Mouse (Mus musculus): Measurements from ENCODE around the gene Men1. TPM values are rescaled to one million over a fixed set of nuclear protein-coding genes. Genes with fewer than 3 reads are reported as not detected.

The Men1 gene
- polyA plus RNA-seq, 1 experiment from 2014 or later: 96.1 TPM

DNA sequence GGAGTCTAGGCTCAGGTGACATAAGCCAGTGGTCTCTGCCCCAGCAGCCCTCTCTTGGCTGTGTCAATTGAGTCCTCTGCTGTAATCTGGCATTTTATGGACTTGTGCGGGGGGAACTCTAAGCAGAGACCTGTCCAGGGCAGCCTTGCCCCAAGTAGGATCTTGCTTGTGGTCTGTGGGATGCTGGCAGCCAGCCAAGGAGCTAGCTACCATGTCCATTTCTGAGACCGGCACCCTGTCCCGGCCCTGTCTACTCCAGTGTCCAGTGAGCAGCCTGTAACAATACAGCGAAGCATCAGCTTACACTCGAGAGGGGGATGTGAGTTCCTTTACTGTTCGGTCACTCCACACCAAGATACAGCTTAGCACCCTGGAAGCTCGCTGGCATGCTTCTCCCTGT, 19.3 kb downstream of the Men1 start:
- Histone ChIP-seq H3K27me3 (replicated peaks; ENCODE audit: control insufficient read depth, insufficient read depth, low read length) (no peaks in the 10 kb centered on the region), H3K27ac (ENCODE audit: low read length) (no peak overlapping the region), H3K9ac (replicated peaks; ENCODE audit: low read depth, low read length) (no peak overlapping the region), H3K36me3 (ENCODE audit: control insufficient read depth, insufficient read depth) (no peaks in the 10 kb centered on the region), H3K4me3 (replicated peaks; ENCODE audit: low read length) (no peak overlapping the region), H3K4me2 (ENCODE audit: low read length) (no peak overlapping the region), H3K9me3 (ENCODE audit: control insufficient read depth, low read length) (no peaks in the 10 kb centered on the region), H3K4me1 (replicated peaks; ENCODE audit: control insufficient read depth, insufficient read depth, low read length) (no peaks in the 10 kb centered on the region)
- 79% methylated on average over 7 of the region's 7 CpGs for WGBS
- no peak for ATAC-seq

DNA sequence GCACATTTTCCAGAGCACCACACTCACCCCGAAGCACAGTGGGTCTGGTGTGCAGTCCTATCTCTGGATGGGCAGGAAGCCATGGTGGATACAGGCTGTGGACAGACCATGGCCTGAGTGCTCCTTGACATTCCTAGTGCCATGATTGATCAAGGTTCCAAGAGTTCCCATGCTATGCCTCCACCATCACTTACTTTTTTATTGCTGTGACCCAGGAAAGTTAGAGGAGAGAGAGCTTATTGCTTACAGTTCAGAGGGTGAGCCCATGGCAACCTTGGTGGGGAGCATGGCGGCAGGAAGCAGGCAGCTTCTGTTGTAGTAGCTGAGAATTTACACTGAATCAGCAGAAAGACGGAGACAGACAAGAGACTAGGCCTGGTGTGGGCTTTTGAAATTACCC, 26.5 kb downstream of the Men1 start:
- H3K4me3 ChIP-seq (replicated peaks; ENCODE audit: low read length): no peak overlapping the region
- H3K9ac ChIP-seq (replicated peaks; ENCODE audit: low read depth, low read length): no peak overlapping the region
- H3K9me3 ChIP-seq (ENCODE audit: control insufficient read depth, low read length): no peaks in the 10 kb centered on the region
- 95% methylated on average over 3 of the region's 3 CpGs for WGBS
- H3K4me1 ChIP-seq (replicated peaks; ENCODE audit: control insufficient read depth, insufficient read depth, low read length): peaks cover 17% of the 10 kb centered on the region
- H3K27me3 ChIP-seq (replicated peaks; ENCODE audit: control insufficient read depth, insufficient read depth, low read length): no peaks in the 10 kb centered on the region
- H3K36me3 ChIP-seq (ENCODE audit: control insufficient read depth, insufficient read depth): peaks cover 5% of the 10 kb centered on the region; the same call in 1 of the 2 replicates
- no peak for ATAC-seq
- no peak overlapping the region for H3K27ac ChIP-seq (ENCODE audit: low read length)
- no peak overlapping the region for H3K4me2 ChIP-seq (ENCODE audit: low read length)

DNA sequence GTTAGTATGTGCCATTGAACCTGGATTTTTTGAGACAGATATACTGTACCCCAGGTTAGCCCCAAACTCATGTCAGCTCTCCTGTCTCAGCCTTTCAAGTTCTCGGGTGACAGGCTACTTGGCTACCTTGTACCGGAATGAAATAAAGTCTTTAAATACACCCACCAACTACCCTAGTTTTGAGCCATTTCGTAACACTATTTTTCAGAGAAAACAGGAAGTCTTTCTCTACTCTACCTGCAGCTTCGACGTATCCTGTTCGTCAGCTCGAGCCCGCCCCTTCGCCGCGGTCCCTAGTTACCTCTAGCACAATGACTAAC, 28.3 kb downstream of the Men1 start:
- no peaks in the 10 kb centered on the region for H3K27me3 ChIP-seq (replicated peaks; ENCODE audit: control insufficient read depth, insufficient read depth, low read length)
- peak overlapping the region; percentile 55 for H3K4me2 ChIP-seq (ENCODE audit: low read length)
- peak overlapping the region; percentile 61 for H3K27ac ChIP-seq (ENCODE audit: low read length)
- H3K36me3 ChIP-seq (ENCODE audit: control insufficient read depth, insufficient read depth): peaks cover 19% of the 10 kb centered on the region
- no peaks in the 10 kb centered on the region for H3K9me3 ChIP-seq (ENCODE audit: control insufficient read depth, low read length)
- 2% methylated on average over 11 of the region's 11 CpGs for WGBS
- peak overlapping the region; percentile 36; the same call in 1 of the 2 replicates for H3K9ac ChIP-seq (replicated peaks; ENCODE audit: low read depth, low read length)
- no peak for ATAC-seq
- H3K4me1 ChIP-seq (replicated peaks; ENCODE audit: control insufficient read depth, insufficient read depth, low read length): peaks cover 27% of the 10 kb centered on the region
- peak overlapping the region; percentile 96 for H3K4me3 ChIP-seq (replicated peaks; ENCODE audit: low read length)

DNA sequence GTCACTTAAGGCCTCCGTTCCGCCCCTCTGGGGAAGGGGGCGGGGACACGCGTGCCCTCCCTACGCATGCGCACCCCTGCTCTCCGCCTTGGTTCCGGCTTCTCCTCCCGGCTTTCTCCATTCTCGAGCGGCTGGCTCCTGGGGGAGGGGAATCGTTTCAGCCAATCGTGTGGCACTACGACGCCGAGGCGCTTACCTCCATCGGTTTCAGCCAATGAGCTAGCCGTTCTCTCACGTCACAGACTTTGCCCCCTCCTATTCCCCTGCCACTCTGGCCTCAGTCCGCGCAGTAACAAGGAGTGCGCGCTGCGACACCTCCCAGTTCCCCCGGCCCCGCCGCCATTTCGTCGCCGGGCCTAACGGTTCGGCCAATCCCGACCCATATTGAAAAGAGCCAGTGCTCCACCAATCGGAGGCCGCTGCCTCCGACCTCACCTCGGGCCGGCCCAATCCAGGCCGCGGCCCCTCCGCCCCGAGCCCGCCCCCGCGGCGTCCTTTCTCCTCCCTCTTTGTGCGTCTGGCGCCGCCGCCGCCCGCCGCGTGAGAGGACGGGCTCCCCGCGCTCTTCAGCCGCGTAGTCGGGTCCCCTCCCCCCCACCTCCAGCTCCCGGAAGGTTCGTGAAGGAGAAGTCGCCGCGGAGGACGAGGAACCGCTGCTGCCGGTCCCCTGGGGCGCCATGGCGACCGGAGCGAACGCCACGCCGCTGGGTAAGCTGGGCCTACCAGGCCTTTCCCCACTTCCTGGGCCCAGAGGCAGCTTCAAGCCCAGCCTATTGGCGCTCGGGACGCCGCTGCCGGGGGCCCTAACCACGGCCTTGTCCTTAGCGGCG, 28.8 kb downstream of the Men1 start, which contains the start of gene Sf1:
Gene Sf1 (plus strand): TSS at position 280 of the 830 bp plus-strand sequence.
- H3K9me3 ChIP-seq (ENCODE audit: control insufficient read depth, low read length): no peaks in the 10 kb centered on the region
- ATAC-seq: peak; percentile 98
- H3K36me3 ChIP-seq (ENCODE audit: control insufficient read depth, insufficient read depth): peaks cover 24% of the 10 kb centered on the region

DNA sequence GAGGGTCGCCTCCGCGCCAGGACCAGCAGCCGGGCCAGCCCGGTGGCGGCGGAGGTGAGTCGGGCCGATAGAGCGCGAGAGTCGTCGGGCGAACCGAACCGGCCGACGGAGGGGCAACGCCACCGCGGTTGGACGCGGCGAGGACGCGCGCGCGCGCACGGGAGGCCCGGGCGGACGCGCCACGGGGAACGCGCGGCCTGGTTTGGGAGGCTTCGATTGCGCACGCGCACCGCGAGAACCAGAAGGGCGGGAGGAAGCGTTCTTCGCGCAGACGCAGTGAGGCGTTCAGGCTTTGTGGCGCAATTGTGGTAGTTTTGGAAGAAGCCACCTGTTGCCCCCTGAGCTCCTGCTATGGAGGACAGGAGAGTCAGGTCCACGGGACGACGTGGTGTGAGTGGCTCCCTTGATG, 29.5 kb downstream of the Men1 start:
- Histone ChIP-seq H3K4me1 (replicated peaks; ENCODE audit: control insufficient read depth, insufficient read depth, low read length) (peaks cover 27% of the 10 kb centered on the region), H3K9ac (replicated peaks; ENCODE audit: low read depth, low read length) (peak overlapping the region; percentile 89), H3K27ac (ENCODE audit: low read length) (peak overlapping the region; percentile 99), H3K4me3 (replicated peaks; ENCODE audit: low read length) (peak overlapping the region; percentile 96), H3K27me3 (replicated peaks; ENCODE audit: control insufficient read depth, insufficient read depth, low read length) (no peaks in the 10 kb centered on the region), H3K9me3 (ENCODE audit: control insufficient read depth, low read length) (no peaks in the 10 kb centered on the region), H3K4me2 (ENCODE audit: low read length) (peak overlapping the region; percentile 96), H3K36me3 (ENCODE audit: control insufficient read depth, insufficient read depth) (peaks cover 28% of the 10 kb centered on the region)
- peak; percentile 0; the same call in 1 of the 2 replicates for ATAC-seq
- WGBS: under 1% methylated on average over 55 of the region's 55 CpGs

More for the DNA sequence above, 28.8 kb downstream of the Men1 start, which contains the start of gene Sf1:
- Histone ChIP-seq H3K4me2 (ENCODE audit: low read length) (peak within 1 kb of the TSS; percentile 96), H3K4me1 (replicated peaks; ENCODE audit: control insufficient read depth, insufficient read depth, low read length) (peaks cover 27% of the 10 kb centered on the region), H3K27ac (ENCODE audit: low read length) (peak within 1 kb of the TSS; percentile 99), H3K9ac (replicated peaks; ENCODE audit: low read depth, low read length) (peak within 1 kb of the TSS; percentile 89), H3K27me3 (replicated peaks; ENCODE audit: control insufficient read depth, insufficient read depth, low read length) (no peaks in the 10 kb centered on the region), H3K4me3 (replicated peaks; ENCODE audit: low read length) (peak within 1 kb of the TSS; percentile 96)
- WGBS: 1% methylated on average over 80 of the region's 85 CpGs

DNA sequence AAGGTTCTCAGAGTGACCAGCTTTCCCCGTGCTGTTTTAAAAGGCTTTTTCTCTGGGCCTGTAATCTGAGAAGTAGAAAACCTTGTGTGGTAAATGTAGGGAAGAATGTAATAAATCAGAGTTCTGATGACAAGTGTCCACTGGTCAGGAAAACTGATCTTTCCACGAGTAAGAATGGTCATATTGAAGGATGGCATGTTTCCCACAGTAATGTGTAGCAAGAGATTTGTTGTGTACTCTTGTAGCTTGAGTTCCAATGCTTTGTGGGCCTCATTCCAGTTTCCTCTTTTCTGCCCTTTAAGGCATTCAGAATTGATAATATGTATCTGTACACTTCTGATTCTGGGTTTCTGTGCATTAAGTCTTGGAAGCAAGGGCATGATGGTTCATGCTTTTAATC, 30.1 kb downstream of the Men1 start:
- Histone ChIP-seq H3K4me2 (ENCODE audit: low read length) (peak overlapping the region; percentile 96), H3K27ac (ENCODE audit: low read length) (no peak overlapping the region), H3K4me1 (replicated peaks; ENCODE audit: control insufficient read depth, insufficient read depth, low read length) (peaks cover 27% of the 10 kb centered on the region), H3K9me3 (ENCODE audit: control insufficient read depth, low read length) (no peaks in the 10 kb centered on the region), H3K9ac (replicated peaks; ENCODE audit: low read depth, low read length) (peak overlapping the region; percentile 89; the same call in 1 of the 2 replicates), H3K4me3 (replicated peaks; ENCODE audit: low read length) (peak overlapping the region; percentile 96), H3K27me3 (replicated peaks; ENCODE audit: control insufficient read depth, insufficient read depth, low read length) (no peaks in the 10 kb centered on the region), H3K36me3 (ENCODE audit: control insufficient read depth, insufficient read depth) (peaks cover 28% of the 10 kb centered on the region)
- ATAC-seq: no peak
- WGBS: 0% methylated on average over 2 of the region's 2 CpGs

DNA sequence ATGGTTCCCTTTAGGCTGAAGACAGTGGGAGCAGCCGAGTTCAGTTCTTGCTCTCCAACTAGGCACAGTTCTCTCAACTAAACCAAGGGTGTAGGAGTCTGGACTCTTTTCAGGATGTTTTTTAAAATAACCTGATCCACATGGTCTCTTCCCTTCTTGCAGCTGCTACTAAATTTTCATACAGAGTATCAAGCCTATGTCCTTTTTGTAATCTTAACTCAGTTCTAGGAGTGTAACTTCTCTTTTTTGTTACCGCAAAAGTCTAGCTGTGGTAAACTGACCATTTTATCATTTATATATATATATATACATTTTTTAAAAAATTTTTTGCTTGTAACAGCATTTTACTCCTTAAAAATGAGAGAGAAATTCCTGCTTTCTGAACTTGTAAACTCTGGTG, 35.4 kb downstream of the Men1 start:
- Histone ChIP-seq H3K4me3 (replicated peaks; ENCODE audit: low read length) (no peak overlapping the region), H3K27ac (ENCODE audit: low read length) (no peak overlapping the region), H3K4me2 (ENCODE audit: low read length) (no peak overlapping the region), H3K36me3 (ENCODE audit: control insufficient read depth, insufficient read depth) (peaks cover 69% of the 10 kb centered on the region), H3K9ac (replicated peaks; ENCODE audit: low read depth, low read length) (no peak overlapping the region), H3K9me3 (ENCODE audit: control insufficient read depth, low read length) (no peaks in the 10 kb centered on the region), H3K4me1 (replicated peaks; ENCODE audit: control insufficient read depth, insufficient read depth, low read length) (peaks cover 16% of the 10 kb centered on the region), H3K27me3 (replicated peaks; ENCODE audit: control insufficient read depth, insufficient read depth, low read length) (no peaks in the 10 kb centered on the region)
- no peak for ATAC-seq
- 89% methylated on average over 2 of the region's 2 CpGs for WGBS

DNA sequence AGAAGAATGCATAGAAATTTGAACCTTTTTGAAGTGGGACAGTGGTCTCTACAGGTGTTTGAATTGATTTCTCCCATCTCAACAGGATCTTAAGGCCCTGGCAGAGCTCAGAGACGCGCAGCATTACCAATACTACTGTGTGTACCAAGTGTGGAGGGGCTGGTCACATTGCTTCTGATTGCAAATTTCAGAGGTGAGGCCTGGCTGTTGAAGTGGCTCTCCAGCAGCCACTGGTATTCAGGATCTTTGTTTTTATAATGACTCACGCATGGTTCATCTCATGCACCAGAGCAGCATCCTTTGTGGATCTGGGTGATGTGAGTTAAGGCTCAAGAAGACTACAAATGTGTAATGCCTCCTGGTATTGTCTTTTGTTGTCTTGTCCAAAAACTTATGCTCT, 37.7 kb downstream of the Men1 start:
- H3K9me3 ChIP-seq (ENCODE audit: control insufficient read depth, low read length): no peaks in the 10 kb centered on the region
- ATAC-seq: no peak
- no peaks in the 10 kb centered on the region for H3K27me3 ChIP-seq (replicated peaks; ENCODE audit: control insufficient read depth, insufficient read depth, low read length)
- 93% methylated on average over 3 of the region's 3 CpGs for WGBS
- no peak overlapping the region for H3K9ac ChIP-seq (replicated peaks; ENCODE audit: low read depth, low read length)
- peaks cover 73% of the 10 kb centered on the region for H3K36me3 ChIP-seq (ENCODE audit: control insufficient read depth, insufficient read depth)
- no peak overlapping the region for H3K4me3 ChIP-seq (replicated peaks; ENCODE audit: low read length)
- H3K4me2 ChIP-seq (ENCODE audit: low read length): no peak overlapping the region
- no peak overlapping the region for H3K27ac ChIP-seq (ENCODE audit: low read length)
- H3K4me1 ChIP-seq (replicated peaks; ENCODE audit: control insufficient read depth, insufficient read depth, low read length): peaks cover under 1% of the 10 kb centered on the region; the same call in 1 of the 2 replicates

DNA sequence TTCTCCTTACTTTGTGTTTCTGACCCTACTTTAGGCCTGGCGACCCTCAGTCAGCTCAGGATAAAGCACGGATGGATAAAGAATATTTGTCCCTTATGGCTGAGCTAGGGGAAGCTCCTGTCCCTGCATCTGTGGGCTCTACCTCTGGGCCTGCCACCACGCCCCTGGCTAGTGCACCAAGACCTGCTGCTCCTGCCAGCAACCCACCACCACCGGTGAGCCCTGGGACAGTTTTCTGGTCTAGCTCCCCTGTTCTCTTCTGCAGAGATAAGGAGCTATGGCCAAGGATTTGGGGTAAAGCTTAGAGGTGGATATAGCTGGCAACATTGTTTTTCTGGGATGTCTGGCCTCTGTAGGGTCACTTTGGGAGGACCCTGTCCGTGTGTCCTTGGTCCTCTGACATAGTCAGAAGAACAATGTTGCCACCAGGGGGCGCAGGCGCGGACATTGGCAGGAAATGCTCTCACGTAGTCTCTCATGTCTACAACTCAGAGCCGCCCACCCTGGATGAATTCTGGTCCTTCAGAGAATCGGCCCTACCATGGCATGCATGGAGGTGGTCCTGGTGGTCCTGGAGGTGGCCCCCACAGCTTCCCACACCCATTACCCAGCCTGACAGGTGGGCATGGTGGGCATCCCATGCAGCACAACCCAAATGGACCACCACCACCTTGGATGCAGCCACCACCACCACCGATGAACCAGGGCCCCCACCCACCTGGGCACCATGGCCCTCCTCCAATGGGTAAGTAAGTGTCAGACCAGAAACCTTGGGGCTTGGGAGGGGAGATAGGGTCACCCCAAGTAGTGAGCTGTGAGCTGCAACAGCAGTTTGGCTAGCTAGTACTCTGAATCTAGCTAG, 39.0 kb downstream of the Men1 start:
- no peaks in the 10 kb centered on the region for H3K27me3 ChIP-seq (replicated peaks; ENCODE audit: control insufficient read depth, insufficient read depth, low read length)
- WGBS: 68% methylated on average over 12 of the region's 12 CpGs
- H3K4me3 ChIP-seq (replicated peaks; ENCODE audit: low read length): no peak overlapping the region
- H3K9me3 ChIP-seq (ENCODE audit: control insufficient read depth, low read length): no peaks in the 10 kb centered on the region
- H3K36me3 ChIP-seq (ENCODE audit: control insufficient read depth, insufficient read depth): peaks cover 66% of the 10 kb centered on the region
- no peaks in the 10 kb centered on the region for H3K4me1 ChIP-seq (replicated peaks; ENCODE audit: control insufficient read depth, insufficient read depth, low read length)
- no peak overlapping the region for H3K4me2 ChIP-seq (ENCODE audit: low read length)
- no peak overlapping the region for H3K27ac ChIP-seq (ENCODE audit: low read length)
- ATAC-seq: peak; percentile 31; the same call in 1 of the 2 replicates
- H3K9ac ChIP-seq (replicated peaks; ENCODE audit: low read depth, low read length): no peak overlapping the region

Data from forebrain, embryonic 16.5 days (tissue).